Mouse (Mus musculus): ENCODE results near the gene C130079G13Rik. TPM values are rescaled to one million over a fixed set of nuclear protein-coding genes. Genes with fewer than 3 reads are reported as not detected.
"Not testable (repeated sequence)": the region's sequence is repeated elsewhere in the genome, so short reads cannot be mapped to it uniquely, and the experiment has no call there.

Gene C130079G13Rik
- polyA plus RNA-seq (2017; shearing (Covaris generic)) = not detected

DNA sequence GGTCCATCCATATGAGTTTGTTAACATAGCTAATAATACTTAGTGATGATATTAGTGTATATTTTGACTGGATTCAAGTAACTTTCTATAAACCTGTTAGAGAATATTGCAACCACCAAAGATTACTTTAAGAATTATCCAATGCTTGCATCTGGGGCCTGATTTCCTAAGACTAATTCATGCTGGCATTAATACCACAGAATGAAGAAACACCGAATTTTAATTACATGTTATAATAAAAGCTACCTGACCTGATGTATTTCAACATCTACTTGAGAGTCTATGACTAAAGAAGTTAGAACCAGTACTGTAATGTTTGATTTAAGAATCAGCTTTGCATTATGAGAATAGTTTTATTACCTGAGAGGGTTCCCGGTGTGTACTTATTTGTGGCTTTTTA, at the start of gene C130079G13Rik:
TSS of gene C130079G13Rik (plus strand) at position 301 of the 400 bp plus-strand sequence.
- no peak for ATAC-seq

DNA sequence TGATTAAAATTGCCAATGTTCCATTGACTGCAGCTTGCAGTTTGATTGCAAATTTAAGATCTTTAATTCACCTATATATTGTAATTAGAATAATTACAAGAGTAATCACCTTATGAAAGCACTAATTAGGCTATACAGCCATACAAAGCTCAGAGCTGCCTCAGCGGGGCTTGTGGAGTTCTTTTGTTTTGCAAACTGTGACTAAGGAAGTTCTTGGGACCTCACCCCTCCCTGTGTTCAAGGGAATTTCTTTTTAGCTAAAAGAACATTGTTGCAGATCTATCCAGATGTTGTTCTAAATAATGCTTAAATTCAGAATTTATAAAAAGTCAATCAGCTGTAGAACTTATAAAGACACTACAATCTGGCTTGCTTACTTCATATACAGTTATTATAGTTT, 47.4 kb upstream of the C130079G13Rik start:
- ATAC-seq = not testable (repeated sequence)

DNA sequence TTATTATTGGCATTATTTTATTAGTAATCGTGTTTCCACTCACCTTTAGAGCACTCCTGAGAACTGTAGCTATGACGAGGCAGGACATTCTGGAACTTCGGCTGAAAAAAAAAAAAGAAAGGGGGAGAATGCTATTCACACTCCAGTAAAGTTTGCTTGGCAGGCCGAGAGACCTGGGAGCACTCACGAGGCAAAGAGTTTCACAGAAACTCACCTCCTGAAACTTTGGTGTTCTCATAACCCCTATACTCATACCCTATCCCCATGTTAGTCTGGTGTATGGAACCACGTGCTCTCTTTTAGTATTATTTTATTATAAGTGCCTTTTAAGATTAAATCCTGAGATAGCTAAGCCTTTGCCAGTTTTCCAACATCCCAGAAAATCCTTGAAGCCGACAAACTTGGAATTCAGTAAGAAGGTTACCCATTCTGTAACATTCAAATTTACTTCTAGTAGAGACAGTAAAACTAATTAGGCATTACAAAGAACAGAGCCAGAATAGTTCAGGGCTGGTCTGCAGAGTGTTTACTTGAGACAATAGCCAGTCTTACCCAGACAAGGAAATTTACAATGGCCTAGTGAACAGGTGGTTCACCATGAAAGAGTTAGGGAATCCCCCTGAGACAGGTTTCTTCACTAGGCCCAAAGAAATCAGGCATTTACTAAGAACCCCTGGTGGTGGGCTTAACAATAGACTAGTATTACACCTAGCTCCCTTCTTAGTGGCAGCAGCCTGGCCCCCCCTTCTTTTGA, 45.0 kb upstream of the C130079G13Rik start:
- ATAC-seq = not testable (repeated sequence)

DNA sequence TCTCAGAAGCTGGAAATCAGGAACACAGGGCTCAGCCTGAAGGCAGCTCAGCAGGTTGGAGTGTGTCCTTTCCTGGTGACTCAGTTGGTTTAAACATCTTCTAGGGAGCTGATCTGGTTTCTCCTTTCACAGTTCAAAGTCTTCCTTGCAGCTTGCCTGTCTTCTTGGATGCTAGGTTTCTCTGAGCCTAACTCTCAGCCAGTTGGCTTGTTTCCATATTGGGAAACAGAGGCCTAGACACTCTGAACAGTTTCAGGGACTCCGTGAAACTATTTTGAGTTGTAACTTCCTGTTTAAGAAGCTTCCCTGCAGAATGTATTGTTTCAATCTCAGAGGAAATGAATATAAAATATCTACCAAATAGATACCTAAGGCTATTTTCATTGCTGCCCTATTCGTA, 31.7 kb upstream of the C130079G13Rik start:
- no peak for ATAC-seq

GRCm38 (mm10) chr3:59934621-59935020, 9.6 kb downstream of the C130079G13Rik start:
- no peak for ATAC-seq

- ATAC-seq = no peak
Observed at GRCm38 (mm10) chr3:59947294-59947950, 22.4 kb downstream of the C130079G13Rik start.

DNA sequence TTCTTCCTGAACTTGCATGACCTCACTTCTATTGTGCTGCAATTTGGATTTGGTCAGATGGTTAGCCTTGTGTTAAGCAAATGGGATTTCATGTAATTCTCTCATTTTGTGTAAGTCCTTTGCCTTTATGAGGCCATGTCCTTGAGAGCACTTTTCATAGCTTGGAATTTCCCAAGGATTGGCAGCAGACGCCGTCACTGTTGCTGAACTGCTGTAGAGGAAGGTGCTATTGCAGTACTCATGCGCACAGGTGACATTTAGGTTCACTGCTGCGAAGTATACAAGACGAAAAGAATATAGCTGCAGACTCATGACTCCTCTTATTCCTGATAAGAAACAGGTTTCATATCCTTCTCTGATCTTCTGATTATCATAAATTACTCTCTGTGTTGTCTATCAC, 45.9 kb downstream of the C130079G13Rik start:
- no peak for ATAC-seq

- no peak for ATAC-seq
Observed at GRCm38 (mm10) chr3:59974591-59974990, 49.6 kb downstream of the C130079G13Rik start.

Other genes starting within 250 kb of the C130079G13Rik start
- not detected for gene Gm5538, start 195.4 kb upstream of the C130079G13Rik start, polyA plus RNA-seq (2017; shearing (Covaris generic))
- gene Gm8298, start 64.2 kb upstream of the C130079G13Rik start, polyA plus RNA-seq (2017; shearing (Covaris generic)) = not detected
- not detected for gene Aadacl2, start 81.5 kb downstream of the C130079G13Rik start, polyA plus RNA-seq (2017; shearing (Covaris generic))
- not detected for gene Aadac, start 100.5 kb downstream of the C130079G13Rik start, polyA plus RNA-seq (2017; shearing (Covaris generic))
- not detected for gene Sucnr1, start 156.7 kb downstream of the C130079G13Rik start, polyA plus RNA-seq (2017; shearing (Covaris generic))

All from inflammation-experienced regulatory T-cells, adult 6 months (primary cell).